Mouse (Mus musculus): ENCODE data around the gene Akr7a5.

Akr7a5 gene

DNA sequence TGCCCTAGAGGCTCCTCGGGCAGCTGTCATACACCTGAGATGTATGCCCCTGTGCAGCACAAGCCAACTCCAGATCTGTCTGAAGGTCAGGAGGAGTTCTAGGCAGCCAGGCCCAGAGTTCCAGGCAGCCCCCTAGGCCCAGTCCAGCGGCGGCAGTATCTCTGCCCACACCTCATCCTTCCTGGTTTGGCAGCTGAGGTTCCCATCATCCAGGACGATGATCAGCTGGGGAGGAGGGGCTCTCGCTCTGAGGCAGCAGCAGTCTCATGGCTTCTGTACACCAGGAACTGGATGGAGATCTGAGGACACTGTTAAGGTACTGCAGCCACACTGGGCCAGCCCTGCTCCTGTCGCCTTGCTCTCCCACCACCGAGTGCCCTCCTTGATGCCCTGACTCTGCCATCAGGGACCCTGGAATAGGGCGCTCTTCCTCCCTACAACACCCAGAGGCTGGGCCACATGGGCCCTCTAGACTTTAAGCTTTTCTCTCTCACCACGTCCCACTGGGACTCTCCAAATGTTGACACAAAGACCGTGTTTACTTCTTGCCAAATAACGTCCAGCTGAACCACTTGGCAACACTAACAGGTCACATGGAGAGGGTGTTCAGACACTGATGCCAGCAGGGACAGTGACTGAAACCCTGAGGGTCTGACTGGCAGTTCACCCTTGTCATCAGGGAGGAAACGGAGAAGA lies 11.7 kb upstream of the Akr7a5 start:
- peak; percentile 52 for DNase-seq (ENCODE audit: inconsistent ontology term)

- DNase-seq (ENCODE audit: inconsistent ontology term) = no peak
These were observed 8.8 kb upstream of the Akr7a5 start for GRCm38 (mm10) chr4:139301780-139302179.

- no peak for DNase-seq (ENCODE audit: inconsistent ontology term)
These were observed 8.3 kb upstream of the Akr7a5 start for GRCm38 (mm10) chr4:139302241-139302640.

- DNase-seq (ENCODE audit: inconsistent ontology term) = no peak
These were observed 5.0 kb upstream of the Akr7a5 start for GRCm38 (mm10) chr4:139305521-139305920.

DNA sequence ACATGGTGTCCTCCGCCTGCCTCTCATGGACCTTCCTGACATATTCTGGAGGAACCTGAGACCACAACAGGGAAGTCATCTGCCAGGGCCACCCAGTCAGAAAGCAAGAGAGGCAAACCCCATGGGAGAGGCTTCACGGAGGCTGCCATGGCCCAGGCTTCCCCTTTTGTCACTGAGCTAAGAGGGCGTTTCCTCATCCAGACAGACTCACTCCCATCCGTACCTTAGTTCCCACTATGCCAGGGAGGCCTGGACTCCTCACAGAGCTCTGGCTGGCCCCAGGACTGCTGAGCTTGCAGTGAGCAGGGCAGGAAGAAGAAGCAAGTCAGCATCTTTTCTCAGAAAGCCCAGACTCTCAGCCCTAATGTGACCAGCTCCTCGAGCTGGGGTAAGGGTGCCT lies 2.6 kb upstream of the Akr7a5 start:
- DNase-seq (ENCODE audit: inconsistent ontology term) = no peak

GRCm38 (mm10) chr4:139309651-139310050 lies 893 bp upstream of the Akr7a5 start:
- no peak for DNase-seq (ENCODE audit: inconsistent ontology term)

- DNase-seq (ENCODE audit: inconsistent ontology term) = no peak
These were observed 556 bp downstream of the Akr7a5 start for GRCm38 (mm10) chr4:139310899-139311701.

DNA sequence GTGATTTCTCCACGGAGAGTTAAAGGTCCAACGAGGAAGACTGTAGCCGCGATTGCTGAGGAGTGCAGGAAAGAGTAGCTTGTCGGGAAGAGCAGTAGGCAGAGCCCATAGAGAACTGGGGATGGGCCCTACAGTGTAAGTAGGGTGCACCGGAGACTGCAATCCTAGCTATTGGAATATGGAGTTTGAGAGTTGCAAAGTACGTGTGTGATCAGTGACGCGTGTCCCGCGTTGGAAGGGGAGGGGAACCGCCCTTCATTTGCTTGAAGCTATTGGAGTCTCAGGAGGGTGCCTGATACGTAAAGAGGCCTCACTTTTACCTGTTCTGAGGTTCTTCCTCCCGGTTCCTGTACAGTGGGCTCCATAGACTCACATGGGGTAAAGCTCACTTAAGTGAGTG lies 1.2 kb downstream of the Akr7a5 start:
- DNase-seq (ENCODE audit: inconsistent ontology term) = no peak

DNA sequence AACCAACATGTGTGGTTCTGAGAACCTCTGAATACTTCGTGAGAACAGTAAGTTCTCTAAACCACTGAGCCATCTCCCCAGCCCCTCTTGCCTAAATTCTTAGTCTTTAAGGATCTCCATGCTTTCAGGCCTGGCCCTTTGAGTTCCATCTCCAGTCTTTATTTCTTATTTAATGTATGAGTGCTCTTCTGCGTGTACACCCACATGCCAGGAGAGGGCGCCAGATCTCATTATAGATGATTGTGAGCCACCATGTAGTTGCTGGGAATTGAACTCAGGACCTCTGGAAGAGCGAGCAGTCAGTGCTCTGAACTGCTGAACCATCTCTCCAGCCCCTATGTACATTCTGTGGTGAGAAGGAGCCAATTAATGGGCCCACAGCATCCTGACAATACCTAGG lies 2.1 kb downstream of the Akr7a5 start:
- DNase-seq (ENCODE audit: inconsistent ontology term) = no peak

- DNase-seq (ENCODE audit: inconsistent ontology term) = no peak
These were observed 7.9 kb downstream of the Akr7a5 start for GRCm38 (mm10) chr4:139318449-139318848.

GRCm38 (mm10) chr4:139319740-139320139 lies 9.2 kb downstream of the Akr7a5 start:
- no peak for DNase-seq (ENCODE audit: inconsistent ontology term)

DNA sequence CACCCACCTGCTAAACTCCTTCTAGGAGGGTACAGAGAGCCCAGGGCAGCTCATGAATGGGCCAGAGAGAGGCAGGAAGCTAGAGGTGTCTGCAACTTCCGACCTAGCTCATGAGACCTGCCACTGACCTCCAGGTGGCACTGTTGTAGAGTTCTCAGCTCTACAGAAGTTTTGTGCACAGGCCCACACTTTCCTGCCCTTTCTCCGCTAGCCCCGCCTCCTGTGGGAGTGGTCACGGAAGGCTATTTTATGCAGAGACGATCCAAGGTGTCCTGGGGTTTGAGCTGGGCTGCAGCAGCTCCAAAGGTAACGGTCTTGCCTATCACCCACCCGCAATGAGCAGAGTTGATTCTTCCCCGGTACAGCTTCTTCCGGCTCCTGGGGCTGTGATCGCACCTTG lies 20.1 kb downstream of the Akr7a5 start:
- DNase-seq (ENCODE audit: inconsistent ontology term) = peak; percentile 80

GRCm38 (mm10) chr4:139334631-139335295 lies 24.2 kb downstream of the Akr7a5 start:
- DNase-seq (ENCODE audit: inconsistent ontology term) = no peak

- no peak for DNase-seq (ENCODE audit: inconsistent ontology term)
These were observed 25.0 kb downstream of the Akr7a5 start for GRCm38 (mm10) chr4:139335507-139335906.

GRCm38 (mm10) chr4:139336822-139337483 lies 26.4 kb downstream of the Akr7a5 start:
- peak; percentile 81 for DNase-seq (ENCODE audit: inconsistent ontology term)

DNA sequence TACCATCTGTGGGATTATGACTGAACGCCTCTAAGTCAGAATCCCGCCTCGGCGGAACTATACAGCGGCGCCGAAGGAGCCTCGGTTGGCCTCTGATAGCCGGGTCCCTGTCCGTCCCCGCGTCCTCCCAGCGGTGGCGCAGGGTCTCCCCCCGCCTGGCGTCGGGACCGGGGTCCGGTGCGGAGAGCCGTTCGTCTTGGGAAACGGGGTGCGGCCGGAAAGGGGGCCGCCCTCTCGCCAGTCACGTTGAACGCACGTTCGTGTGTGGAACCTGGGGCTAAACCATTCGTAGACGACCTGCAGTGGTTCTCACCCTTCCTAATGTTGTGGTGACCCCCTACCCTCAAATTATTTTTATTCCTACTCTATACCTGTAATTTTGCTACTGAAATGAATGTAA lies 27.6 kb downstream of the Akr7a5 start:
- no peak for DNase-seq (ENCODE audit: inconsistent ontology term)

- DNase-seq (ENCODE audit: inconsistent ontology term) = no peak
These were observed 30.3 kb downstream of the Akr7a5 start for GRCm38 (mm10) chr4:139340835-139341234.

- DNase-seq (ENCODE audit: inconsistent ontology term) = peak; percentile 17
These were observed 31.2 kb downstream of the Akr7a5 start for GRCm38 (mm10) chr4:139341556-139342233.

GRCm38 (mm10) chr4:139343718-139344117 lies 33.2 kb downstream of the Akr7a5 start:
- peak; percentile 53 for DNase-seq (ENCODE audit: inconsistent ontology term)

- no peak for DNase-seq (ENCODE audit: inconsistent ontology term)
These were observed 35.0 kb downstream of the Akr7a5 start for GRCm38 (mm10) chr4:139345416-139346019.
